Mouse (Mus musculus): Measurements from ENCODE around the gene Naa15. TPM values are rescaled to one million over a fixed set of nuclear protein-coding genes. Genes with fewer than 3 reads are reported as not detected.

Naa15 gene
- polyA plus RNA-seq, 1 experiment, result 3.5 TPM

DNA sequence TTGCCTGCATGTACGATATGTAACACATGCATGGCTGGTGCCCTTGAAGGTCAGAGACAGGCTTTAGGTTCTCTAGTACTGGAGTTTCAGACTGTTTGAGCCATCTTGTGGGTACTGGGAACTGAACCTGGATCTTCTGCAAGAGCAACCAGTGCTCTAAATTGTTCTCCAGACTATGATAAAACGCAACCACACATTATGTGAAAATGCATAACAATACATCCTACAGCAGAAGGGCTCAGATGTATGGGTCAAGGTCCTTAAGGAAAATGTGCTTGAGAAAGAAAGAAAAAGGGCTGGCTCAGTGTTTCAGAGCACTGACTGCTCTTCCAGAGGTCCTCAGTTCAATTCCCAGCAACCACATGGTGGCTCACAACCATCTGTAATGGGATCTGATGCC is 21.3 kb upstream of the Naa15 start:
- Histone ChIP-seq H3K27me3 (replicated peaks; ENCODE audit: control insufficient read depth, insufficient read depth, low read length) (no peaks in the 10 kb centered on the region), H3K27ac (ENCODE audit: insufficient read depth, low read depth, low read length) (no peak overlapping the region), H3K4me3 (ENCODE audit: insufficient read depth, low read depth, low read length) (no peak overlapping the region), H3K36me3 (ENCODE audit: control insufficient read depth, insufficient read depth, low read length) (no peaks in the 10 kb centered on the region), H3K4me1 (ENCODE audit: control insufficient read depth, insufficient read depth, low read length) (no peaks in the 10 kb centered on the region)
- TF ChIP-seq CTCF (conservative IDR thresholded peaks at IDR 0.05; ENCODE audit: insufficient read depth, insufficient read length, low read depth, low read length) (no peak), POLR2A (IDR thresholded peaks at IDR 0.05; ENCODE audit: low read depth, low read length) (no peak)
- no peak for DNase-seq
- 98% methylated on average over 2 of the region's 2 CpGs for WGBS

DNA sequence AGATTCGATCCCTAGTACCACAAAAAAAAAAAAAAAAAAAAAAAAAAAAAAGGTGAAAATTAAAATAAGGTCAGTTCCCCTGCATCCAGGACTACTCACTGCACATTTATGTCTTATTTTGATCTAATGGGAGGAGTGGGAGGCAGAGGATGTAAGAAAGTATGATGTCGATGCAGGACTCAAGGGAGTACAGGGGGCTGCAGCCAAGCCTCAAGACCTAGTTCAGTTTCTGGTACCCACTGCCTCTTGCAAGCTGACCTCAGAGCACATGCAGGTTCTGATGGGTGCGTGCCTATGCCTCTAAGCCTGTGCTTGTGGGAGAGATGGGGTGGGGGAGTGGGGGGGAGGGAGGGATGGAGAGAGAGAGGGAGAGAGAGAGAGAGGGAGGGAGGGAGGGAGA is 20.1 kb upstream of the Naa15 start:
- TF ChIP-seq POLR2A (IDR thresholded peaks at IDR 0.05; ENCODE audit: low read depth, low read length), result no peak
- TF ChIP-seq CTCF (conservative IDR thresholded peaks at IDR 0.05; ENCODE audit: insufficient read depth, insufficient read length, low read depth, low read length), result no peak

DNA sequence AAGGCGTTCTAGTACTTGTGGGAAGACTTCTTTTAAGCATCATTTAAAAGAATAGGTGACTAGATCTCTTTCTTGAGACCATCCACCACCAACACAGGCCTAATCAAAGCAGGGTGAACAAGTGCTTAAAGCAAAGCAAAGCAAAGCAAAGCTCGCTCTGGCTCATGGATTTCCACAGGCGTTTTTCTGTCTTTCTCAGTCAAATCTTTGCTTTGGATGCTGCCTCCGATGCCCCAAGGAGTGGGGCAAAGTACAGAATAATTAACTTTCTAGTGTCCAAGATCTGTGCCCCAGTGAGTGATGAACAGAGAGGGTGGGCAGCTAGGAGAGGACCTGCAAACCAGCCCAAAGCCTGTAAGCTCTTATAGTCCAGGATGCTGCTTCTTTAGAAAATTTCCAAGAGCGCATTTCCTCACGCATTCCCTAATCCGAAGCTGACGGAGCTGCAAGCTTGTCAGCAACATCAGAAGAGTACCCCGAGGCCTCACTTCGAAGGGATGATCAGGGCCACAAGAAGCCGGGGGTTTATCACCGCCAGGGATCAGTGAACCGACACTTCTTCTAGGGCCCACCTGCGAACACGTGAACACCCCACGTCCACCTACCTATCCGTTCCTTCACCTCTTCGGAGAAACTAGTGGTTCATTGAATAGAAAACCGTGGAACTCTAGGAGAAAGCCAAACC is 19.3 kb upstream of the Naa15 start:
- Histone ChIP-seq H3K4me3 (ENCODE audit: insufficient read depth, low read depth, low read length) (no peak overlapping the region), H3K4me1 (ENCODE audit: control insufficient read depth, insufficient read depth, low read length) (no peaks in the 10 kb centered on the region), H3K27me3 (replicated peaks; ENCODE audit: control insufficient read depth, insufficient read depth, low read length) (no peaks in the 10 kb centered on the region), H3K36me3 (ENCODE audit: control insufficient read depth, insufficient read depth, low read length) (no peaks in the 10 kb centered on the region), H3K27ac (ENCODE audit: insufficient read depth, low read depth, low read length) (no peak overlapping the region)
- DNase-seq, result no peak
- 60% methylated on average over 19 of the region's 19 CpGs for WGBS
- TF ChIP-seq CTCF (conservative IDR thresholded peaks at IDR 0.05; ENCODE audit: insufficient read depth, insufficient read length, low read depth, low read length), result no peak
- no peak for TF ChIP-seq POLR2A (IDR thresholded peaks at IDR 0.05; ENCODE audit: low read depth, low read length)

More for the DNA sequence above, 20.1 kb upstream of the Naa15 start:
- Histone ChIP-seq H3K4me3 (ENCODE audit: insufficient read depth, low read depth, low read length) (no peak overlapping the region), H3K4me1 (ENCODE audit: control insufficient read depth, insufficient read depth, low read length) (no peaks in the 10 kb centered on the region), H3K27me3 (replicated peaks; ENCODE audit: control insufficient read depth, insufficient read depth, low read length) (no peaks in the 10 kb centered on the region), H3K27ac (ENCODE audit: insufficient read depth, low read depth, low read length) (no peak overlapping the region), H3K36me3 (ENCODE audit: control insufficient read depth, insufficient read depth, low read length) (no peaks in the 10 kb centered on the region)
- WGBS, result 85% methylated on average over 3 of the region's 3 CpGs
- no peak for DNase-seq

DNA sequence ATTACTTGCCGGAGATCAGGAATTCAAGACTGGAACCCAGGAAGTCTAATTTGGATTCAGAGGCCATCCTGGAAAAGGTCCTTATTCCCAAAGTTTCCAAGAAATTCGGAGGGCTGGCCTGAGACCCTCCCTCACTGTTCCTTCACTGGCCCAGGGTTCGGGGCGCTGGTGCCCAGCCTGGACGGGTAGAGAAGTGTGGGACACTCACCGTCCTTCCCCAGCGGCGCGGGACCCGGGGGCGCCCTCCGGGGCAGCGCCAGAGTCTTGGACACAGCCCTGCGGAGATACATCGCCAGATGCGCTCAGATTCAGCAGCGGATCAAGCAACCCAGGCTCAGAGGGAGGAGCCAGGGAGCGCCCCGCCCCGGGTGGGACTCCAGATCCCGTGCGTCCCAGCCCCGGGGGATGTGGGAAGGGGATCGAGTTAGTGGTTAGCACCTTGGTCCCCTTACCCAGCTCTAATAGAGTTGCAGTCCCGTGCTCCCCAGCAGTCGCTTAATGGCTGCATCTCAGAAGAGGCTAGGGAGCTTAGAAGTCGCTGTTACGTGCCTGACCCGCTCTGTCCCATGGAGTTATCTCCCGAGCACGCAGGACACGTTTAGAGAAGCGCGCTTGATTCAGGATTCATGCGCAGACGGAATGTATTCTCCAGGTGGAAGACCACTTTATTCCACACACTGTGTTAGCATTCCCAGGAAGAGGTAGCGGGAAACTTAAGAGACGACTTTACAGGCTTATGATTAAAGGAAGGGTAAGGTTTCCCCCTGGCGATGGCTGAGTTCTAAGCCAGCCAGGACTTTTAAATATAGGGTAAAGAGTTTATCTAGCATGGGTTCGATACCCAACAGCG is 18.5 kb upstream of the Naa15 start, which contains the start of gene Mgarp:
TSS of gene Mgarp (minus strand) at position 520 of the 850 bp plus-strand sequence.
- H3K27ac ChIP-seq (ENCODE audit: insufficient read depth, low read depth, low read length), result no peak within 1 kb of the TSS
- WGBS, result 4% methylated on average over 41 of the region's 41 CpGs

DNA sequence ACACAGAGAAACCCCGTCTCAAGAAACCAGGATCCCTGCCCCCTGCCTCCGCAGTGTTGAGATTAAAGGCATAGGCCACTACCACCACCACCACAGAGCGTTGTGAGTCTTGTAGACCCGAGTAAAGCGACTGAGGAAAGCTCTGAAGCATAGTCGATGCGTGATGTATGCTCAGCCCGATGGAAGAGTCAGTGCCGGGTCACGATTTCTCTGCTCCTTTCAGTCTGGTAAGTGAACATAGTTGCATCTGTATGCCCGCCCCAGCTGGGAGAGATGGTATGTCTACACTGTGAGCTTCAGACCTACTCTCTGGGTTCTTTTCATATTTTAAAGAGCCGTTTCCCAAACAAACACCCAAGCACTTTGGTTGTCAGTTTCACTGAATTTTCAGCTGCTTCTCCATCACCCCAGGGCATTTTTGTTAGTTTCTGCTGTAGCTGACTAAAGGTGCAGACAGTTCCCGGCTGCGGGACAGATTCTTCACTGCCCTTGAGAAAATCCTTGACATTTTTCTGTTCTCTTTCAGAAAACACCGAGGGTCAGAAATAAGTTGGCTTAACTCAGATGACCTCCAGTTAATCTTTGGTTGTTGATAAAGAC is 17.1 kb upstream of the Naa15 start:
- Histone ChIP-seq H3K27ac (ENCODE audit: insufficient read depth, low read depth, low read length) (no peak overlapping the region), H3K4me3 (ENCODE audit: insufficient read depth, low read depth, low read length) (no peak overlapping the region), H3K4me1 (ENCODE audit: control insufficient read depth, insufficient read depth, low read length) (no peaks in the 10 kb centered on the region), H3K27me3 (replicated peaks; ENCODE audit: control insufficient read depth, insufficient read depth, low read length) (no peaks in the 10 kb centered on the region), H3K36me3 (ENCODE audit: control insufficient read depth, insufficient read depth, low read length) (no peaks in the 10 kb centered on the region)
- TF ChIP-seq CTCF (conservative IDR thresholded peaks at IDR 0.05; ENCODE audit: insufficient read depth, insufficient read length, low read depth, low read length), result no peak
- no peak for TF ChIP-seq POLR2A (IDR thresholded peaks at IDR 0.05; ENCODE audit: low read depth, low read length)
- DNase-seq, result no peak
- 80% methylated on average over 15 of the region's 15 CpGs for WGBS

More for the DNA sequence above, 18.5 kb upstream of the Naa15 start, which contains the start of gene Mgarp:
- peak; percentile 61 for DNase-seq
- Histone ChIP-seq H3K27me3 (replicated peaks; ENCODE audit: control insufficient read depth, insufficient read depth, low read length) (no peaks in the 10 kb centered on the region), H3K36me3 (ENCODE audit: control insufficient read depth, insufficient read depth, low read length) (no peaks in the 10 kb centered on the region), H3K4me1 (ENCODE audit: control insufficient read depth, insufficient read depth, low read length) (no peaks in the 10 kb centered on the region), H3K4me3 (ENCODE audit: insufficient read depth, low read depth, low read length) (peak within 1 kb of the TSS; percentile 57)
- TF ChIP-seq CTCF (conservative IDR thresholded peaks at IDR 0.05; ENCODE audit: insufficient read depth, insufficient read length, low read depth, low read length), result 0 out of 2 replicates have a peak, but pooled peaks have one; percentile 9
- TF ChIP-seq POLR2A (IDR thresholded peaks at IDR 0.05; ENCODE audit: low read depth, low read length), result no peak

DNA sequence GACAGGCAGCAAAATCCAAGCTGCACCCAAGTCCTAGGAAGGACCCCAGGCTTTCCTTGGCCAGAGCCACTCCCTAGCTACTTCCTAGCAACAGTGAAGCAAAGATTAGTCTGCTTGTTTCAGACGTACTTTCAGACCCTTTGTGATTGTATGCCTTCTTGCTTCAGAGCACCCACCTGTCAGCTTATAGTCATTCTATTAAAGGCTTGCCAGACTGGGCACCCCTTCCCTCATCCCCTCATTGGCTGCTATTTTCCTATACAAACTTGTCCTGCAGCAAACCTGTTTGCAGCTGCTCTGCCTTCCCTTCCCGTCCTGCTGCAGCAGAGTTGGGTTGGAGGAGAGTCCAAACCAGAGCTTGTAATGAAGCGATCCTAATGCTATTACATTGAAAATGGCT is 16.3 kb upstream of the Naa15 start:
- Histone ChIP-seq H3K4me1 (ENCODE audit: control insufficient read depth, insufficient read depth, low read length) (no peaks in the 10 kb centered on the region), H3K36me3 (ENCODE audit: control insufficient read depth, insufficient read depth, low read length) (peaks cover 3% of the 10 kb centered on the region; the same call in 1 of the 2 replicates), H3K27me3 (replicated peaks; ENCODE audit: control insufficient read depth, insufficient read depth, low read length) (no peaks in the 10 kb centered on the region), H3K4me3 (ENCODE audit: insufficient read depth, low read depth, low read length) (no peak overlapping the region), H3K27ac (ENCODE audit: insufficient read depth, low read depth, low read length) (no peak overlapping the region)
- 57% methylated on average over 3 of the region's 3 CpGs for WGBS
- TF ChIP-seq POLR2A (IDR thresholded peaks at IDR 0.05; ENCODE audit: low read depth, low read length) (no peak), CTCF (conservative IDR thresholded peaks at IDR 0.05; ENCODE audit: insufficient read depth, insufficient read length, low read depth, low read length) (no peak)
- DNase-seq, result no peak
